Mouse (Mus musculus): ENCODE measurements around the gene Atp23. TPM values are rescaled to one million over a fixed set of nuclear protein-coding genes. Genes with fewer than 3 reads are reported as not detected.
"Not testable (repeated sequence)": the region's sequence is repeated elsewhere in the genome, so short reads cannot be mapped to it uniquely, and the experiment has no call there.

Gene Atp23
- polyA plus RNA-seq, 1 experiment from 2014 or later, result 17.2 TPM

- 38% methylated on average over 12 of the region's 12 CpGs for WGBS
- no peak for ATAC-seq
Measured at GRCm38 (mm10) chr10:126844689-126845088, 56.5 kb downstream of the Atp23 start.

GRCm38 (mm10) chr10:126840266-126840665 is 60.9 kb downstream of the Atp23 start:
- Histone ChIP-seq H3K27ac (ENCODE audit: low read depth, low read length) (no peak overlapping the region), H3K9me3 (ENCODE audit: control insufficient read depth, low read length) (no peaks in the 10 kb centered on the region), H3K27me3 (replicated peaks; ENCODE audit: control insufficient read depth, insufficient read depth, low read length) (no peaks in the 10 kb centered on the region), H3K4me1 (ENCODE audit: control insufficient read depth, insufficient read depth, low read depth, low read length) (peaks cover 5% of the 10 kb centered on the region), H3K4me2 (ENCODE audit: low read length) (no peak overlapping the region), H3K36me3 (ENCODE audit: control insufficient read depth, insufficient read depth, low read length) (no peaks in the 10 kb centered on the region), H3K9ac (ENCODE audit: low read depth, low read length) (no peak overlapping the region), H3K4me3 (ENCODE audit: low read length) (no peak overlapping the region)
- ATAC-seq, result no peak

More at GRCm38 (mm10) chr10:126844689-126845088, 56.5 kb downstream of the Atp23 start:
- no peaks in the 10 kb centered on the region for H3K27me3 ChIP-seq (replicated peaks; ENCODE audit: control insufficient read depth, insufficient read depth, low read length)
- H3K4me3 ChIP-seq (ENCODE audit: low read length), result no peak overlapping the region
- H3K4me2 ChIP-seq (ENCODE audit: low read length), result peak overlapping the region; percentile 44; the same call in 1 of the 2 replicates
- peak overlapping the region; percentile 71; the same call in 1 of the 2 replicates for H3K27ac ChIP-seq (ENCODE audit: low read depth, low read length)
- no peak overlapping the region for H3K9ac ChIP-seq (ENCODE audit: low read depth, low read length)
- H3K36me3 ChIP-seq (ENCODE audit: control insufficient read depth, insufficient read depth, low read length), result no peaks in the 10 kb centered on the region
- H3K4me1 ChIP-seq (ENCODE audit: control insufficient read depth, insufficient read depth, low read depth, low read length), result peaks cover 14% of the 10 kb centered on the region
- H3K9me3 ChIP-seq (ENCODE audit: control insufficient read depth, low read length), result no peaks in the 10 kb centered on the region

GRCm38 (mm10) chr10:126833006-126833405 is 68.1 kb downstream of the Atp23 start:
- H3K9me3 ChIP-seq (ENCODE audit: control insufficient read depth, low read length), result no peaks in the 10 kb centered on the region
- H3K36me3 ChIP-seq (ENCODE audit: control insufficient read depth, insufficient read depth, low read length), result no peaks in the 10 kb centered on the region
- H3K4me2 ChIP-seq (ENCODE audit: low read length), result no peak overlapping the region
- H3K9ac ChIP-seq (ENCODE audit: low read depth, low read length), result no peak overlapping the region
- H3K27ac ChIP-seq (ENCODE audit: low read depth, low read length), result no peak overlapping the region
- no peak for ATAC-seq
- 29% methylated on average over 5 of the region's 5 CpGs for WGBS
- peaks cover 3% of the 10 kb centered on the region; the same call in 1 of the 2 replicates for H3K4me1 ChIP-seq (ENCODE audit: control insufficient read depth, insufficient read depth, low read depth, low read length)
- H3K27me3 ChIP-seq (replicated peaks; ENCODE audit: control insufficient read depth, insufficient read depth, low read length), result no peaks in the 10 kb centered on the region
- no peak overlapping the region for H3K4me3 ChIP-seq (ENCODE audit: low read length)

- H3K4me3 ChIP-seq (ENCODE audit: low read length), result no peak overlapping the region
- 87% methylated on average over 5 of the region's 5 CpGs for WGBS
- H3K4me2 ChIP-seq (ENCODE audit: low read length), result no peak overlapping the region
- ATAC-seq, result no peak
- H3K36me3 ChIP-seq (ENCODE audit: control insufficient read depth, insufficient read depth, low read length), result no peaks in the 10 kb centered on the region
- H3K9me3 ChIP-seq (ENCODE audit: control insufficient read depth, low read length), result no peaks in the 10 kb centered on the region
- H3K4me1 ChIP-seq (ENCODE audit: control insufficient read depth, insufficient read depth, low read depth, low read length), result peaks cover 3% of the 10 kb centered on the region; the same call in 1 of the 2 replicates
- no peak overlapping the region for H3K9ac ChIP-seq (ENCODE audit: low read depth, low read length)
- no peak overlapping the region for H3K27ac ChIP-seq (ENCODE audit: low read depth, low read length)
- no peaks in the 10 kb centered on the region for H3K27me3 ChIP-seq (replicated peaks; ENCODE audit: control insufficient read depth, insufficient read depth, low read length)
Measured at GRCm38 (mm10) chr10:126831329-126831728, 69.8 kb downstream of the Atp23 start.

GRCm38 (mm10) chr10:126828618-126829017 is 72.5 kb downstream of the Atp23 start:
- H3K4me3 ChIP-seq (ENCODE audit: low read length), result no peak overlapping the region
- no peaks in the 10 kb centered on the region for H3K27me3 ChIP-seq (replicated peaks; ENCODE audit: control insufficient read depth, insufficient read depth, low read length)
- ATAC-seq, result peak; percentile 26; the same call in 1 of the 2 replicates
- 57% methylated on average over 7 of the region's 7 CpGs for WGBS
- H3K9me3 ChIP-seq (ENCODE audit: control insufficient read depth, low read length), result no peaks in the 10 kb centered on the region
- no peaks in the 10 kb centered on the region for H3K36me3 ChIP-seq (ENCODE audit: control insufficient read depth, insufficient read depth, low read length)
- H3K27ac ChIP-seq (ENCODE audit: low read depth, low read length), result 0 out of 2 replicates have a peak overlapping the region, but pooled peaks have one; percentile 36
- peaks cover 3% of the 10 kb centered on the region; the same call in 1 of the 2 replicates for H3K4me1 ChIP-seq (ENCODE audit: control insufficient read depth, insufficient read depth, low read depth, low read length)
- H3K4me2 ChIP-seq (ENCODE audit: low read length), result peak overlapping the region; percentile 27; the same call in 1 of the 2 replicates
- no peak overlapping the region for H3K9ac ChIP-seq (ENCODE audit: low read depth, low read length)

- WGBS, result 25% methylated on average over 8 of the region's 8 CpGs
Measured at GRCm38 (mm10) chr10:126827941-126828593, 73.1 kb downstream of the Atp23 start.

GRCm38 (mm10) chr10:126826982-126827381 is 74.2 kb downstream of the Atp23 start:
- Histone ChIP-seq H3K27ac (ENCODE audit: low read depth, low read length) (no peak overlapping the region), H3K4me3 (ENCODE audit: low read length) (no peak overlapping the region), H3K4me2 (ENCODE audit: low read length) (no peak overlapping the region), H3K27me3 (replicated peaks; ENCODE audit: control insufficient read depth, insufficient read depth, low read length) (no peaks in the 10 kb centered on the region), H3K9me3 (ENCODE audit: control insufficient read depth, low read length) (no peaks in the 10 kb centered on the region), H3K4me1 (ENCODE audit: control insufficient read depth, insufficient read depth, low read depth, low read length) (peaks cover 3% of the 10 kb centered on the region; the same call in 1 of the 2 replicates), H3K9ac (ENCODE audit: low read depth, low read length) (no peak overlapping the region), H3K36me3 (ENCODE audit: control insufficient read depth, insufficient read depth, low read length) (no peaks in the 10 kb centered on the region)
- 99% methylated on average over 6 of the region's 6 CpGs for WGBS
- no peak for ATAC-seq

More at GRCm38 (mm10) chr10:126827941-126828593, 73.1 kb downstream of the Atp23 start:
- peaks cover 3% of the 10 kb centered on the region; the same call in 1 of the 2 replicates for H3K4me1 ChIP-seq (ENCODE audit: control insufficient read depth, insufficient read depth, low read depth, low read length)
- peak overlapping the region; percentile 36; the same call in 1 of the 2 replicates for H3K27ac ChIP-seq (ENCODE audit: low read depth, low read length)
- no peak overlapping the region for H3K4me3 ChIP-seq (ENCODE audit: low read length)
- no peaks in the 10 kb centered on the region for H3K27me3 ChIP-seq (replicated peaks; ENCODE audit: control insufficient read depth, insufficient read depth, low read length)
- H3K36me3 ChIP-seq (ENCODE audit: control insufficient read depth, insufficient read depth, low read length), result no peaks in the 10 kb centered on the region
- no peak overlapping the region for H3K9ac ChIP-seq (ENCODE audit: low read depth, low read length)
- ATAC-seq, result peak; percentile 93
- peak overlapping the region; percentile 27; the same call in 1 of the 2 replicates for H3K4me2 ChIP-seq (ENCODE audit: low read length)
- H3K9me3 ChIP-seq (ENCODE audit: control insufficient read depth, low read length), result no peaks in the 10 kb centered on the region

GRCm38 (mm10) chr10:126826216-126826615 is 74.9 kb downstream of the Atp23 start:
- not testable (repeated sequence) for H3K9ac ChIP-seq (ENCODE audit: low read depth, low read length); H3K27ac ChIP-seq (ENCODE audit: low read depth, low read length); H3K4me2 ChIP-seq (ENCODE audit: low read length); H3K4me1 ChIP-seq (ENCODE audit: control insufficient read depth, insufficient read depth, low read depth, low read length); ATAC-seq; H3K27me3 ChIP-seq (replicated peaks; ENCODE audit: control insufficient read depth, insufficient read depth, low read length); H3K9me3 ChIP-seq (ENCODE audit: control insufficient read depth, low read length); H3K36me3 ChIP-seq (ENCODE audit: control insufficient read depth, insufficient read depth, low read length); H3K4me3 ChIP-seq (ENCODE audit: low read length)
- 93% methylated on average over 8 of the region's 8 CpGs for WGBS

GRCm38 (mm10) chr10:126822418-126822817 is 78.7 kb downstream of the Atp23 start:
- no peaks in the 10 kb centered on the region for H3K9me3 ChIP-seq (ENCODE audit: control insufficient read depth, low read length)
- H3K4me1 ChIP-seq (ENCODE audit: control insufficient read depth, insufficient read depth, low read depth, low read length), result no peaks in the 10 kb centered on the region
- WGBS, result 67% methylated on average over 3 of the region's 3 CpGs
- H3K36me3 ChIP-seq (ENCODE audit: control insufficient read depth, insufficient read depth, low read length), result no peaks in the 10 kb centered on the region
- H3K4me2 ChIP-seq (ENCODE audit: low read length), result no peak overlapping the region
- H3K9ac ChIP-seq (ENCODE audit: low read depth, low read length), result no peak overlapping the region
- no peak for ATAC-seq
- H3K27ac ChIP-seq (ENCODE audit: low read depth, low read length), result no peak overlapping the region
- H3K27me3 ChIP-seq (replicated peaks; ENCODE audit: control insufficient read depth, insufficient read depth, low read length), result no peaks in the 10 kb centered on the region
- no peak overlapping the region for H3K4me3 ChIP-seq (ENCODE audit: low read length)
